In the genomic region with DNA sequence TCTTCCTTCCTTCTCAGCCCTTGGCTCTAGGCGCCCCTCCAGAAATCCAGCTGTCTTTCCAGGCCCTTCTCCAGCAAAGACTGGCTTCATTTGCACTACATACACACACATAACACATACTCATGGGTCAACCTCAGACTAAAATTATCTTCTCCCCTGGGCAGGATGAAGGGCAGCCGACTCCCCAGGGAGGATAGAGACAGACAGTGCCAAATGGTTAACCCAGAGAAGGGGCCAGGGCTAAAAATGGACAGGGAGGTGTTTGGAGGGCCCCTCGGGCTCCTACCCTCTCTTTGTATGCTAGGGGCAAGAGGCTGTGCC, we compare ENCODE assay signal across 13 mouse cellular contexts. TPM values are rescaled to one million over a fixed set of nuclear protein-coding genes. Genes with fewer than 3 reads are reported as not detected.
DNase-seq lines count a peak whose midpoint lies in the region; ATAC-seq and TF ChIP-seq lines count a peak whose summit lies in the region.
"Had no signal": no experiment of that assay in that cellular context is flagged by ENCODE, and none has a peak within 500 bp of the region (broad histone marks: within the 10 kb centered on the region; RNA-seq: fewer than 3 reads in every experiment).

No protein-coding gene starts in this region.

- H3K9ac ChIP-seq in forebrain, embryonic 16.5 days (replicated peaks; ENCODE audit: low read depth, low read length), result no peak overlapping the region
- H3K9ac ChIP-seq in liver, embryonic 14.5 days (replicated peaks), result peak overlapping the region; percentile 44; the same call in 1 of the 2 replicates

- no peaks in the 10 kb centered on the region for H3K27me3 ChIP-seq in forebrain, embryonic 10.5 days (ENCODE audit: poor library complexity, severe bottlenecking)
- no peaks in the 10 kb centered on the region for H3K27me3 ChIP-seq in forebrain, embryonic 16.5 days (replicated peaks; ENCODE audit: control insufficient read depth, insufficient read depth, low read length)
- H3K27me3 ChIP-seq in embryonic facial prominence, embryonic 10.5 days (replicated peaks; ENCODE audit: low read depth, poor library complexity, severe bottlenecking), result no peaks in the 10 kb centered on the region
- H3K27me3 ChIP-seq in liver, embryonic 14.5 days (ENCODE audit: control insufficient read depth, insufficient read depth, low read length), result no peaks in the 10 kb centered on the region
- H3K27me3 ChIP-seq: Patski had no signal

- no peak overlapping the region for H3K4me3 ChIP-seq in forebrain, embryonic 10.5 days
- no peak overlapping the region for H3K4me3 ChIP-seq in forebrain, embryonic 16.5 days (replicated peaks; ENCODE audit: low read length)
- H3K4me3 ChIP-seq in layer of hippocampus, adult 2 months, result no peak overlapping the region
- no peak overlapping the region for H3K4me3 ChIP-seq in embryonic facial prominence, embryonic 10.5 days
- no peak overlapping the region for H3K4me3 ChIP-seq in liver, embryonic 14.5 days (ENCODE audit: insufficient read depth in 1 of 2, low read depth in 2 of 2, low read length in 2 of 2)

- TF ChIP-seq CTCF in layer of hippocampus, adult 2 months (conservative IDR thresholded peaks at IDR 0.05), result no peak
- no peak for TF ChIP-seq CTCF in liver, embryonic 14.5 days (IDR thresholded peaks at IDR 0.05; ENCODE audit: low read depth)

- H3K27ac ChIP-seq in forebrain, embryonic 10.5 days, result peak overlapping the region; percentile 75
- no peak overlapping the region for H3K27ac ChIP-seq in forebrain, embryonic 16.5 days (ENCODE audit: low read length)
- peak overlapping the region; percentile 4; the same call in 1 of the 2 replicates for H3K27ac ChIP-seq in layer of hippocampus, adult 2 months
- peak overlapping the region; percentile 73; the same call in 1 of the 2 replicates for H3K27ac ChIP-seq in embryonic facial prominence, embryonic 10.5 days (replicated peaks)
- H3K27ac ChIP-seq in liver, embryonic 14.5 days, result peak overlapping the region; percentile 30; the same call in 1 of the 2 replicates

- no peaks in the 10 kb centered on the region for H3K9me3 ChIP-seq in forebrain, embryonic 10.5 days
- H3K9me3 ChIP-seq in forebrain, embryonic 16.5 days (ENCODE audit: control insufficient read depth, low read length), result no peaks in the 10 kb centered on the region
- H3K9me3 ChIP-seq in embryonic facial prominence, embryonic 10.5 days, result no peaks in the 10 kb centered on the region
- H3K9me3 ChIP-seq in liver, embryonic 14.5 days (ENCODE audit: control insufficient read depth, low read length), result no peaks in the 10 kb centered on the region

- TF ChIP-seq EP300 in liver, embryonic 14.5 days (IDR thresholded peaks at IDR 0.05; ENCODE audit: low read depth), result no peak

- H3K36me3 ChIP-seq in forebrain, embryonic 10.5 days (replicated peaks), result peaks cover 56% of the 10 kb centered on the region
- H3K36me3 ChIP-seq in forebrain, embryonic 16.5 days (ENCODE audit: control insufficient read depth, insufficient read depth), result peaks cover 4% of the 10 kb centered on the region; the same call in 1 of the 2 replicates
- peaks cover 61% of the 10 kb centered on the region for H3K36me3 ChIP-seq in embryonic facial prominence, embryonic 10.5 days (replicated peaks)
- peaks cover 7% of the 10 kb centered on the region for H3K36me3 ChIP-seq in liver, embryonic 14.5 days (replicated peaks; ENCODE audit: control insufficient read depth, insufficient read depth, low read depth)

- DNase-seq in forebrain, embryonic 10.5 days (ENCODE audit: extremely low spot score, low spot score), result no peak
- no peak for DNase-seq in layer of hippocampus, adult 2 months (ENCODE audit: low spot score in 2 of 2)
- no peak for DNase-seq in layer of hippocampus, postnatal 25 days (ENCODE audit: extremely low spot score in 1 of 2, low spot score in 1 of 2)
- DNase-seq in embryonic facial prominence, embryonic 10.5 days (ENCODE audit: low spot score), result no peak
- no peak for DNase-seq in liver, embryonic 14.5 days (ENCODE audit: low read depth in 3 of 3, low spot score in 3 of 3)
- no peak for DNase-seq in right cerebral cortex, postnatal 25 days
- DNase-seq in adrenal gland, adult 8-10 months, result no peak
- DNase-seq: adrenal gland, postnatal 36 days; cerebellum, adult 8-10 months; left cerebral cortex, postnatal 4 days had no signal

- peaks cover 46% of the 10 kb centered on the region for H3K4me1 ChIP-seq in forebrain, embryonic 10.5 days
- peaks cover 33% of the 10 kb centered on the region for H3K4me1 ChIP-seq in forebrain, embryonic 16.5 days (replicated peaks; ENCODE audit: control insufficient read depth, insufficient read depth, low read length)
- H3K4me1 ChIP-seq in embryonic facial prominence, embryonic 10.5 days, result peaks cover 41% of the 10 kb centered on the region
- H3K4me1 ChIP-seq in liver, embryonic 14.5 days (replicated peaks; ENCODE audit: control insufficient read depth in 2 of 2, insufficient read depth in 2 of 2, low read length in 1 of 2), result peaks cover 66 to 72% of the 10 kb centered on the region in 2 experiments

- no peak overlapping the region for H3K4me2 ChIP-seq in forebrain, embryonic 16.5 days (ENCODE audit: low read length)
- H3K4me2 ChIP-seq in liver, embryonic 14.5 days (ENCODE audit: low read depth), result no peak overlapping the region
- H3K4me2 ChIP-seq: midbrain, embryonic 11.5 days had no signal

- WGBS in forebrain, embryonic 10.5 days, result 90% methylated on average over 3 of the region's 3 CpGs
- WGBS in forebrain, embryonic 16.5 days, result 77% methylated on average over 3 of the region's 3 CpGs
- 76% methylated on average over 3 of the region's 3 CpGs for WGBS in embryonic facial prominence, embryonic 10.5 days
- WGBS in liver, embryonic 14.5 days (ENCODE audit: insufficient replicate concordance), result 49% methylated on average over 3 of the region's 3 CpGs

- ATAC-seq in forebrain, embryonic 16.5 days, result no peak
- no peak for ATAC-seq in liver, embryonic 14.5 days (ENCODE audit: insufficient read depth)
- ATAC-seq: Patski had no signal

RNA-seq across cellular contexts. Expression of gene Tnk2, which starts 23.8 kb away (rescaled TPM):
- 10.1 and 11.0 TPM in 2 replicates for polyA plus RNA-seq in forebrain, embryonic 10.5 days (2016; fragmentation: Nextera tagmentation; extraction: Ambion mirVana)
- polyA plus RNA-seq in forebrain, embryonic 16.5 days (2015; fragmentation: Nextera tagmentation; extraction: Ambion mirVana), result 15.0 and 21.9 TPM in 2 replicates
- total RNA-seq in layer of hippocampus, adult 2 months (2021), result 100 to 1,000 TPM; 210 to 212 TPM
- 100 to 1,000 TPM; 163 to 165 TPM for total RNA-seq in layer of hippocampus, postnatal 25 days (2021)
- polyA plus RNA-seq in embryonic facial prominence, embryonic 10.5 days (2016; fragmentation: Nextera tagmentation; extraction: Ambion mirVana), result 8.6 and 8.7 TPM in 2 replicates
- 15.3 and 19.4 TPM in 2 replicates for polyA plus RNA-seq in liver, embryonic 14.5 days (2012; rRNA removed)
- polyA plus RNA-seq in liver, embryonic 14.5 days (2014; fragmentation: Nextera tagmentation; extraction: Ambion mirVana), result 3.8 and 4.6 TPM in 2 replicates
- total RNA-seq in adrenal gland, adult 8-10 months (2022), result 10 to 100 TPM; 33.0 to 66.6 (median 48.3) TPM

RNA-seq across cellular contexts. Expression of gene Tfrc, which starts 58.8 kb away (rescaled TPM):
- polyA plus RNA-seq in forebrain, embryonic 10.5 days (2016; fragmentation: Nextera tagmentation; extraction: Ambion mirVana), result 71.3 and 72.0 TPM in 2 replicates
- polyA plus RNA-seq in forebrain, embryonic 16.5 days (2015; fragmentation: Nextera tagmentation; extraction: Ambion mirVana), result 33.7 and 37.5 TPM in 2 replicates
- 10 to 100 TPM; 70.3 to 72.3 TPM for total RNA-seq in layer of hippocampus, adult 2 months (2021)
- 10 to 100 TPM; 59.3 to 67.3 TPM for total RNA-seq in layer of hippocampus, postnatal 25 days (2021)
- 50.0 and 61.5 TPM in 2 replicates for polyA plus RNA-seq in embryonic facial prominence, embryonic 10.5 days (2016; fragmentation: Nextera tagmentation; extraction: Ambion mirVana)
- 157 and 235 TPM in 2 replicates for polyA plus RNA-seq in liver, embryonic 14.5 days (2012; rRNA removed)
- 388 and 433 TPM in 2 replicates for polyA plus RNA-seq in liver, embryonic 14.5 days (2014; fragmentation: Nextera tagmentation; extraction: Ambion mirVana)
- 10 to 100 TPM; 17.5 to 46.5 (median 26.6) TPM for total RNA-seq in adrenal gland, adult 8-10 months (2022)
